Mouse (Mus musculus) liver, embryonic 12.5 days (tissue): ENCODE results near the gene Batf. TPM values are rescaled to one million over a fixed set of nuclear protein-coding genes. Genes with fewer than 3 reads are reported as not detected.

Experiments used
- microRNA-seq: library from miRNA; unstranded; fragments of <30 nt; microRNA quantifications from one replicate; pipeline ENCODE4, GENCODE M21; 2017
- polyA plus RNA-seq: library from polyadenylated mRNA; unstranded; fragments of >200 nt; fragmentation: Nextera tagmentation; extraction: Ambion mirVana; gene quantifications from 2 replicates; pipeline ENCODE4 v1.2.1, GENCODE M21; 2016

The Batf gene
- polyA plus RNA-seq, 1 experiment from 2014 or later = 5.2 TPM

Small RNA genes within 50 kb of the gene (microRNA-seq; reads per million reads assigned to microRNA genes)
- not detected for gene Gm47285

Other genes starting within 250 kb of the Batf start
- 1.4 and 1.5 TPM in 2 replicates for gene Fos, start 212.8 kb upstream of the Batf start, polyA plus RNA-seq
- 0.17 and 0.25 TPM in 2 replicates for gene Jdp2, start 87.6 kb upstream of the Batf start, polyA plus RNA-seq
- gene Flvcr2, start 59.9 kb downstream of the Batf start, polyA plus RNA-seq = 3.7 and 4.3 TPM in 2 replicates
- gene Erg28, start 137.9 kb downstream of the Batf start, polyA plus RNA-seq = 99.3 and 101 TPM in 2 replicates
- gene Ttll5, start 138.0 kb downstream of the Batf start, polyA plus RNA-seq = 9.8 and 10.4 TPM in 2 replicates